Mouse (Mus musculus) left cerebral cortex, adult 2 months (tissue): Measurements from ENCODE around the gene Cers6. TPM values are rescaled to one million over a fixed set of nuclear protein-coding genes. Genes with fewer than 3 reads are reported as not detected.
A peak's percentile ranks its signal among the peaks of the same experiment; 100 is the strongest.

Source experiments
- DNase-seq, 2 experiments: peaks; one replicate each; pipeline ENCODE4 v3.0.0; 2021 to 2022; ENCODE audit warnings: low spot score in 2 of 2, mixed read lengths in 1 of 2; ENCODE audit errors: extremely low spot score in 1 of 2
- H3K27ac ChIP-seq: fragments of 200-600 bp; 2 replicates; pipeline ENCODE4 v1.8.1; 2022
- H3K4me3 ChIP-seq: fragments of 200-600 bp; 2 replicates; pipeline ENCODE4 v1.8.1; 2022
- CTCF ChIP-seq: fragments of 200-600 bp; IDR thresholded peaks from 2 replicates; pipeline ENCODE4 v1.8.1; 2022; ENCODE audit warnings: antibody characterized with exemption, mild to moderate bottlenecking, moderate library complexity
- intact Hi-C: fragments of 180-260 bp; cut with DNase I; formaldehyde crosslinking; loops from one replicate; pipeline ENCODE4 v1.15.1; 2025
- total RNA-seq, 2 experiments: library from RNA; stranded (reverse); gene quantifications; 2 replicates each; pipeline ENCODE4 v1.2.3; 2021

The Cers6 gene
- total RNA-seq, 2 experiments from 2014 or later = 69.3 to 82.7 TPM

- no peak for TF ChIP-seq CTCF
- Histone ChIP-seq H3K27ac (peak overlapping the region; percentile 95), H3K4me3 (peak overlapping the region; percentile 69)
- DNase-seq = no peak
- intact Hi-C loops = loop anchor here (2.0 to 5.0 kb wide), 4 partner anchors 75 to 240 kb away; no protein-coding TSS in a partner anchor
These were observed 1.4 kb downstream of the Cers6 start for GRCm38 (mm10) chr2:68862464-68863266.

GRCm38 (mm10) chr2:68863561-68863960 is 2.3 kb downstream of the Cers6 start:
- no peak for DNase-seq
- intact Hi-C loops = loop anchor here (2.0 to 5.0 kb wide), 4 partner anchors 74 to 239 kb away; no protein-coding TSS in a partner anchor
- TF ChIP-seq CTCF = no peak
- peak overlapping the region; percentile 69 for H3K4me3 ChIP-seq
- no peak overlapping the region for H3K27ac ChIP-seq

GRCm38 (mm10) chr2:68864366-68864765 is 3.1 kb downstream of the Cers6 start:
- no peak overlapping the region for H3K4me3 ChIP-seq
- no peak for DNase-seq
- intact Hi-C loops = loop anchor here (5.0 kb wide), 3 partner anchors 73 to 238 kb away; no protein-coding TSS in a partner anchor

GRCm38 (mm10) chr2:68867148-68867547 is 5.9 kb downstream of the Cers6 start:
- intact Hi-C loops = no loop called here
- no peak for DNase-seq
- no peak overlapping the region for H3K4me3 ChIP-seq
- H3K27ac ChIP-seq = no peak overlapping the region
- no peak for TF ChIP-seq CTCF

More at GRCm38 (mm10) chr2:68864366-68864765, 3.1 kb downstream of the Cers6 start:
- TF ChIP-seq CTCF = no peak
- H3K27ac ChIP-seq = no peak overlapping the region

- no peak for DNase-seq
- Histone ChIP-seq H3K4me3 (no peak overlapping the region), H3K27ac (no peak overlapping the region)
- intact Hi-C loops = no loop called here
- no peak for TF ChIP-seq CTCF
These were observed 9.9 kb downstream of the Cers6 start for GRCm38 (mm10) chr2:68870999-68871780.

- Histone ChIP-seq H3K4me3 (no peak overlapping the region), H3K27ac (no peak overlapping the region)
- no peak for TF ChIP-seq CTCF
- DNase-seq = no peak
- intact Hi-C loops = no loop called here
These were observed 11.8 kb downstream of the Cers6 start for GRCm38 (mm10) chr2:68873086-68873485.

GRCm38 (mm10) chr2:68873653-68874441 is 12.6 kb downstream of the Cers6 start:
- DNase-seq = no peak
- intact Hi-C loops = no loop called here
- no peak overlapping the region for H3K27ac ChIP-seq
- no peak for TF ChIP-seq CTCF
- no peak overlapping the region for H3K4me3 ChIP-seq

- no peak for TF ChIP-seq CTCF
- Histone ChIP-seq H3K4me3 (no peak overlapping the region), H3K27ac (no peak overlapping the region)
- intact Hi-C loops = no loop called here
- no peak for DNase-seq
These were observed 13.3 kb downstream of the Cers6 start for GRCm38 (mm10) chr2:68874575-68874974.

GRCm38 (mm10) chr2:68879071-68879651 is 17.9 kb downstream of the Cers6 start:
- intact Hi-C loops = no loop called here
- TF ChIP-seq CTCF = no peak
- DNase-seq = no peak
- H3K27ac ChIP-seq = no peak overlapping the region
- no peak overlapping the region for H3K4me3 ChIP-seq

GRCm38 (mm10) chr2:68884573-68884972 is 23.3 kb downstream of the Cers6 start:
- peak in 1 of 2 experiments; percentile 55 for DNase-seq
- H3K4me3 ChIP-seq = no peak overlapping the region
- intact Hi-C loops = loop anchor here (1.0 kb wide), 1 partner anchor 27 kb away; no protein-coding TSS in a partner anchor
- H3K27ac ChIP-seq = peak overlapping the region; percentile 50; the same call in 1 of the 2 replicates
- no peak for TF ChIP-seq CTCF

- H3K27ac ChIP-seq = peak overlapping the region; percentile 16; the same call in 1 of the 2 replicates
- TF ChIP-seq CTCF = no peak
These were observed 24.0 kb downstream of the Cers6 start for GRCm38 (mm10) chr2:68885206-68885605.

More at GRCm38 (mm10) chr2:68885206-68885605, 24.0 kb downstream of the Cers6 start:
- DNase-seq = no peak
- intact Hi-C loops = no loop called here
- H3K4me3 ChIP-seq = no peak overlapping the region
